Mouse (Mus musculus) forebrain, embryonic 12.5 days (tissue): ENCODE measurements at regions not wholly inside any gene's neighbourhood (a gene's known extent, or its start where the extent isn't known, plus 50 kb on each side); places are given as distances from the start of the nearest gene placed in this dataset.

Experiments used
- ATAC-seq: fragments of 200-750 bp; cut with Nextera tagmentation; 2 replicates; pipeline ENCODE4 v1.8.0; 2017; ENCODE audit warnings: moderate TSS enrichment; ENCODE audit not compliant: low FRiP score
- H3K27ac ChIP-seq: fragments of 300-500 bp; sonication (generic); 2 replicates; pipeline ENCODE4 v1.5.1; 2016; ENCODE audit warnings: mild to moderate bottlenecking
- H3K27me3 ChIP-seq: fragments of 300-500 bp; sonication (generic); 2 replicates; pipeline ENCODE4 v1.6.1; 2016; ENCODE audit warnings: mild to moderate bottlenecking
- H3K36me3 ChIP-seq: fragments of 300-500 bp; sonication (generic); replicated peaks from 2 replicates; pipeline ENCODE4 v1.6.1; 2016; ENCODE audit warnings: mild to moderate bottlenecking
- H3K4me1 ChIP-seq: fragments of 300-500 bp; sonication (generic); 2 replicates; pipeline ENCODE4 v1.6.1; 2016
- H3K4me2 ChIP-seq: fragments of 300-500 bp; sonication (generic); 2 replicates; pipeline ENCODE4 v1.6.1; 2016; ENCODE audit warnings: mild to moderate bottlenecking, moderate library complexity
- H3K4me3 ChIP-seq: fragments of 300-500 bp; sonication (generic); replicated peaks from 2 replicates; pipeline ENCODE4 v1.5.1; 2016; ENCODE audit warnings: mild to moderate bottlenecking
- H3K9ac ChIP-seq: fragments of 300-500 bp; sonication (generic); 2 replicates; pipeline ENCODE4 v1.6.1; 2016; ENCODE audit warnings: mild to moderate bottlenecking
- H3K9me3 ChIP-seq: fragments of 300-500 bp; sonication (generic); 2 replicates; pipeline ENCODE4 v1.6.1; 2016
- WGBS: fragments of 180-500 bp; shearing (Covaris S2); methylation state at CpG from one replicate; pipeline ENCODE4 v1.1.7; 2016; 5-methylcytosine and 5-hydroxymethylcytosine counted together

GRCm38 (mm10) chr5:17080405-17080804, 288.8 kb downstream of the Gm28710 start:
- no peak overlapping the region for H3K4me3 ChIP-seq
- no peaks in the 10 kb centered on the region for H3K4me1 ChIP-seq
- H3K9me3 ChIP-seq: no peaks in the 10 kb centered on the region
- 92% methylated on average over 1 of the region's 1 CpGs for WGBS
- no peaks in the 10 kb centered on the region for H3K36me3 ChIP-seq
- H3K27ac ChIP-seq: no peak overlapping the region
- no peaks in the 10 kb centered on the region for H3K27me3 ChIP-seq
- H3K9ac ChIP-seq: no peak overlapping the region
- H3K4me2 ChIP-seq: no peak overlapping the region
- ATAC-seq: no peak

DNA sequence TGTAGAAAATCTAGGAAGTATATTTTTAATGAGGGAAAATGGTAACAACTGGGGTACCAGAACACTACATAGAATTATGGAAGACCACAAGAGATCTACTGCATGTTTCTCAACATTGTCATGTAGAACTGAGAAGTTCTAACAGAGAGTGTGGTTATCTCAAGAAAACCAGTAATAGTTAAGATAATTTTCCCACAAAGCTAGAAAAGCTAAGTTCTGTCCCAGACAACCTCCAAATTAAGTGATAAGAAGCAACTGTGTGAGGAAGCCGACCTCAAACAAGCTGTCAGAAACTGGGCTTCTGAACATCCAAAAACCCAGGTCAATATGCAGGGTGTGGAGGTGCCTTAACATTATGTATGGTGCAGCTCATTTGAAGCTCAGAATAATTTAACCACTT, 261.4 kb upstream of the Speer4f2 start:
- no peaks in the 10 kb centered on the region for H3K36me3 ChIP-seq
- ATAC-seq: no peak
- 93% methylated on average over 1 of the region's 1 CpGs for WGBS

DNA sequence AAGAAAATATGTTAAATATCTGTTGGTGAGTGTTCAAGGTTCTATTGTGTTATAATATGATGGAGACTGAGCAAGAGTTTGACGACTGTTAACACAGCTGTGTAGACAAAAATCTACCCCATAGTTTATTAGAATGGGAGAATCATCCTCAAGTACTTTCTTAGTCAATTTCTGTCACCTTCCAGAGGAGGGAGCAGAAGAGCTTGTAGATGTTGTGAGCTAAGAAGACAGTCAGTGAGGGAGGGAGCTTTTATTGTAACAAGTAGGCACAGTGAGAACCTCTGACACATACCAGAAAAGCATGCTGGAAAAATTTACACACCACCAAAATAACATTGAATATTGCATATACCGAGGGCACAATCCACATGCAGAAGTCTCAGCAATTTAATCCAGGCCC, 261.0 kb upstream of the Speer4f2 start:
- Histone ChIP-seq H3K9ac (no peak overlapping the region), H3K27ac (no peak overlapping the region), H3K36me3 (no peaks in the 10 kb centered on the region), H3K4me3 (no peak overlapping the region), H3K9me3 (no peaks in the 10 kb centered on the region), H3K4me1 (no peaks in the 10 kb centered on the region), H3K4me2 (no peak overlapping the region), H3K27me3 (no peaks in the 10 kb centered on the region)
- WGBS: 69% methylated on average over 2 of the region's 2 CpGs
- ATAC-seq: no peak

More for the DNA sequence above, 261.4 kb upstream of the Speer4f2 start:
- H3K9ac ChIP-seq: no peak overlapping the region
- no peaks in the 10 kb centered on the region for H3K4me1 ChIP-seq
- no peak overlapping the region for H3K4me2 ChIP-seq
- no peaks in the 10 kb centered on the region for H3K27me3 ChIP-seq
- H3K9me3 ChIP-seq: no peaks in the 10 kb centered on the region
- H3K27ac ChIP-seq: no peak overlapping the region
- no peak overlapping the region for H3K4me3 ChIP-seq

GRCm38 (mm10) chr5:17115035-17115434, 257.9 kb upstream of the Speer4f2 start:
- H3K9ac ChIP-seq: no peak overlapping the region
- no peaks in the 10 kb centered on the region for H3K27me3 ChIP-seq
- no peak overlapping the region for H3K27ac ChIP-seq
- no peaks in the 10 kb centered on the region for H3K4me1 ChIP-seq
- H3K4me2 ChIP-seq: no peak overlapping the region
- H3K4me3 ChIP-seq: no peak overlapping the region
- ATAC-seq: no peak
- no peaks in the 10 kb centered on the region for H3K36me3 ChIP-seq
- no peaks in the 10 kb centered on the region for H3K9me3 ChIP-seq
- WGBS: 82% methylated on average over 3 of the region's 3 CpGs

GRCm38 (mm10) chr5:17116072-17116471, 256.9 kb upstream of the Speer4f2 start:
- Histone ChIP-seq H3K36me3 (no peaks in the 10 kb centered on the region), H3K4me1 (no peaks in the 10 kb centered on the region), H3K4me3 (no peak overlapping the region), H3K9me3 (no peaks in the 10 kb centered on the region), H3K9ac (no peak overlapping the region), H3K27me3 (no peaks in the 10 kb centered on the region), H3K27ac (no peak overlapping the region), H3K4me2 (no peak overlapping the region)
- no peak for ATAC-seq
- WGBS: 76% methylated on average over 3 of the region's 3 CpGs

DNA sequence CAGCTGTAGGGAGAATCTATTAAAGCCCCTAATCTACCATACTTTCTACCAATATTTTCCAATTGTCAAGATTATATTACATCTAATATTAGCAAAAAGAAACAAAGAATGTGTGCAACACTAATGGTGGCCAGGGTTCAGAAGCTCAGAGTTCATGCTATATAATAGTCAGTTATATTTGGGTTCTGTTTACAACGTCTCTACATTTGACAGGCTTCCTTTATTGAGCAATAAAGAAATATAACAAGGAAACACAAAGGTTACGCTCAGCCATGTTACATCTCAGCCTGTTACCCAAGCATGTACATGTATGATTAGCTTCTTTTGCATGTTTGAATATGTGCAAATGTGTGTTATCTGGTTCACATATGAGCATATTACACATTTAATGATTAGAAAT, 247.7 kb upstream of the Speer4f2 start:
- WGBS: 86% methylated on average over 2 of the region's 2 CpGs
- H3K4me1 ChIP-seq: no peaks in the 10 kb centered on the region
- H3K9me3 ChIP-seq: no peaks in the 10 kb centered on the region
- H3K27ac ChIP-seq: no peak overlapping the region
- H3K4me3 ChIP-seq: no peak overlapping the region
- H3K4me2 ChIP-seq: no peak overlapping the region
- ATAC-seq: no peak
- no peak overlapping the region for H3K9ac ChIP-seq
- H3K27me3 ChIP-seq: no peaks in the 10 kb centered on the region
- no peaks in the 10 kb centered on the region for H3K36me3 ChIP-seq

GRCm38 (mm10) chr5:17127501-17127900, 245.5 kb upstream of the Speer4f2 start:
- Histone ChIP-seq H3K4me1 (no peaks in the 10 kb centered on the region), H3K4me3 (no peak overlapping the region), H3K4me2 (no peak overlapping the region), H3K9ac (no peak overlapping the region), H3K36me3 (no peaks in the 10 kb centered on the region), H3K9me3 (no peaks in the 10 kb centered on the region), H3K27ac (no peak overlapping the region), H3K27me3 (no peaks in the 10 kb centered on the region)
- WGBS: 74% methylated on average over 4 of the region's 4 CpGs
- no peak for ATAC-seq

- Histone ChIP-seq H3K4me1 (no peaks in the 10 kb centered on the region), H3K27ac (no peak overlapping the region), H3K9me3 (no peaks in the 10 kb centered on the region), H3K4me2 (no peak overlapping the region), H3K27me3 (no peaks in the 10 kb centered on the region), H3K4me3 (no peak overlapping the region), H3K9ac (no peak overlapping the region), H3K36me3 (no peaks in the 10 kb centered on the region)
- WGBS: 75% methylated on average over 5 of the region's 5 CpGs
- no peak for ATAC-seq
Measured at GRCm38 (mm10) chr5:17135489-17135888, 237.5 kb upstream of the Speer4f2 start.

DNA sequence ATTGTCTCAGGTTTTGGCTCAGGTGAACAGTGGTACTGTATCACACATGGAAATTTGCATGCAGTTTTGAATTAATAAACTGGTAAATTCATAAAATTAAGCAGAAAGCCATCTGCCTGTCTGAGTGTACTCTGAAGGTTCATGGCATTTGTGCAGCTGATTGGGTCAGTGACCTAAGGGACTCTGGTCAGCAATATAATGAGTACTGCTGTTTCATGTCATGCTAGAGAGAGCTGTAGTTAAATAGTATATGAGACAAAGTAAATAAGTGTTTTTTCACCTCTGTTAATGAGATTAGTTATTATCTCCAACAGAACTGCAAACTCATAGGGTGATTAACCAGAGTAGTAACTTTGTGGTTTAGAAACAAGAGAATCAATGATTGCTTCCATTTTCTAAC, 231.4 kb upstream of the Speer4f2 start:
- Histone ChIP-seq H3K36me3 (no peaks in the 10 kb centered on the region), H3K9me3 (no peaks in the 10 kb centered on the region), H3K27me3 (no peaks in the 10 kb centered on the region), H3K4me1 (no peaks in the 10 kb centered on the region), H3K27ac (no peak overlapping the region), H3K4me3 (no peak overlapping the region), H3K4me2 (no peak overlapping the region), H3K9ac (no peak overlapping the region)
- ATAC-seq: no peak

DNA sequence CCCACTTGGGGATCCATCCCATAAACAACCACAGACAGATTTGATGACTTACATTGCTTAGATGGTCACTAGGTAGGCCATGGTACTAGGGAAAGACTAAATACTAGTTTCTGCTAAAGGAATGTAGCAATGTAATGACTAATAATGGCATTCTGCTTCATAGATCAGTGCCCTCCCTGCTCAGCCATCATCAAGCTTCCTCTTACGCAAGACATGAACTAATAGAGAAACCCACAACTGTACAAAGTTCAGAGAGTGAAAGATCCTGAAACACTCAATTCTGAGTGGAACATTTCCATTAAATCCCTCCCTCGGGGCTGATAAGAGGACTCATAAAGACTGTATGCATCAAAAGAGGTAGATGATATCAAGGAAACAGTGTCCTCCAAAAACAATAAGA, 198.4 kb upstream of the Speer4f2 start:
- Histone ChIP-seq H3K4me2 (no peak overlapping the region), H3K27me3 (no peaks in the 10 kb centered on the region), H3K4me3 (no peak overlapping the region), H3K4me1 (no peaks in the 10 kb centered on the region), H3K36me3 (no peaks in the 10 kb centered on the region), H3K9me3 (no peaks in the 10 kb centered on the region), H3K9ac (no peak overlapping the region), H3K27ac (no peak overlapping the region)
- 90% methylated on average over 2 of the region's 2 CpGs for WGBS
- no peak for ATAC-seq

- no peak overlapping the region for H3K27ac ChIP-seq
- H3K4me2 ChIP-seq: no peak overlapping the region
- no peak overlapping the region for H3K4me3 ChIP-seq
- no peak overlapping the region for H3K9ac ChIP-seq
- 91% methylated on average over 9 of the region's 9 CpGs for WGBS
- no peaks in the 10 kb centered on the region for H3K36me3 ChIP-seq
- no peaks in the 10 kb centered on the region for H3K4me1 ChIP-seq
- no peaks in the 10 kb centered on the region for H3K27me3 ChIP-seq
- H3K9me3 ChIP-seq: no peaks in the 10 kb centered on the region
- no peak for ATAC-seq
Measured at GRCm38 (mm10) chr5:17176771-17177170, 196.2 kb upstream of the Speer4f2 start.

DNA sequence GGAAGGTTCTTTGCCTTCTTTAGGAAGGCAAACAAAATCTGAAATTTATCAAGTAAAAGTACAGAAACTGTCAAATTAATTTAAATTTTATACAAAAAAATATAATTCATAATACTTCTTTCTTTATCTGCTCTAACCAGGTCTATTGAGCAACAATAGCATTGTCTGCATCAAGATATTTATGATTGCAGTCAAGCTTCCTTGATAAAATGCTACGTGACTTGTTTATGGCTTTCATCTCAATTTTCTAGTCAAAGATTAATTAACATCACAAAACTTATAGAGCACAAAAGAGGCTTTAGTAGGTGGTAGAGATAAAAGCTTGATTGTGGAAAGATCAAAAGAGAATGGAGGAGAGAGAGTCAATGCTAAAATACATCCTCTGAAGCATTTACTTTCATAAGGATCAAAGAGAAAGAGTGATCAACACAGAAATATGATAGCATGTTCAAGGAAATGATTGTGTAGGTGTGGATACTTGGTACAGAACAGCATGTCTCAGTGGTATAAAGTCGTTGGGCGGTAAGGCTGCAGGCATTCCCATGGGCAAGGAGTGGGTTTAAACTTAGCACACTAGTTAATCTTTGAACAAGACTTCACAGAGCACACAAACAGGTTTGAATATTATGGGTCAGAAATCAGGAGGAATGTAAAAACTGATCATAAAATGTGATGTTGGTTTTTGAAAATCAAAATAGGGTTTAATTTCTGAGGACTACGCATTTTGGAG, 164.3 kb upstream of the Speer4f2 start:
- no peaks in the 10 kb centered on the region for H3K9me3 ChIP-seq
- 80% methylated on average over 4 of the region's 4 CpGs for WGBS
- no peak for ATAC-seq
- no peaks in the 10 kb centered on the region for H3K4me1 ChIP-seq
- no peaks in the 10 kb centered on the region for H3K27me3 ChIP-seq
- no peak overlapping the region for H3K4me2 ChIP-seq
- H3K36me3 ChIP-seq: no peaks in the 10 kb centered on the region
- no peak overlapping the region for H3K4me3 ChIP-seq
- H3K9ac ChIP-seq: no peak overlapping the region
- H3K27ac ChIP-seq: no peak overlapping the region

DNA sequence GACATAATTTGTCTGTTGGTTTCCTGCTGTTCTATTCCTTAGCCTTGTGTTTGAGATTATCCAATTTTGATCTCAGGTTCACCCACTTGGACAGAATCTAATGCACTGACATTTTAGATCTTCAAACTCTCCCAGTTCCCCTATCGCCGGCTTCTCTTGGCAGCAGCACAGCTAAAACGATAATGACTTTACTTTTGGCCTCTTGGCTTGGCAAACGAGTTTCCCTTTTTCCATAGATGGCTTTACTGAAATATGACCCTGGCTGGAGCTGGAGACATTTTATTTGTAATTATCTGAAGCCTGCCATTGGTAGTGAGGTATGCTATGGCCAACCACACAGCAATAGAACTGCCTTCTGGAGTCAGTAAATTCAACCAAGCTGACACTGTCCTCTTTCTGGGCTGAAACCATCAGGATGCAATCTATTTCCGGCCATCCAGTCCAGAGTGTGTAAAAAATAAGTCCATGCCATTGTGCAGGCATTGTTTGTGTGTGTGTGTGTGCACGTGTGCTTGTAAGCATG, 162.2 kb upstream of the Speer4f2 start:
- Histone ChIP-seq H3K36me3 (no peaks in the 10 kb centered on the region), H3K27ac (no peak overlapping the region), H3K9ac (no peak overlapping the region), H3K4me2 (no peak overlapping the region), H3K4me3 (no peak overlapping the region), H3K9me3 (no peaks in the 10 kb centered on the region), H3K4me1 (no peaks in the 10 kb centered on the region), H3K27me3 (no peaks in the 10 kb centered on the region)
- 80% methylated on average over 6 of the region's 6 CpGs for WGBS
- no peak for ATAC-seq
